Mouse (Mus musculus) embryonic facial prominence, embryonic 11.5 days (tissue): ENCODE measurements around the gene Gm30083. TPM values are rescaled to one million over a fixed set of nuclear protein-coding genes. Genes with fewer than 3 reads are reported as not detected.

ENCODE experiments used
- ATAC-seq: fragments of 200-750 bp; cut with Nextera tagmentation; replicated peaks from 2 replicates; pipeline ENCODE4 v1.8.0; 2017; ENCODE audit warnings: low read depth; ENCODE audit not compliant: insufficient number of reproducible peaks, low FRiP score, low TSS enrichment
- DNase-seq: peaks from one replicate; pipeline ENCODE4 v3.0.0-alpha.2; 2015; ENCODE audit warnings: low spot score
- H3K27ac ChIP-seq: fragments of 300-500 bp; sonication (generic); replicated peaks from 2 replicates; pipeline ENCODE4 v1.5.1; 2014; ENCODE audit warnings: mild to moderate bottlenecking, low read depth, low read length, control low read depth
- H3K27me3 ChIP-seq: fragments of 300-500 bp; sonication (generic); 2 replicates; pipeline ENCODE4 v1.6.1; 2014; ENCODE audit warnings: mild to moderate bottlenecking, low read length, moderate library complexity, mixed read lengths; ENCODE audit not compliant: control insufficient read depth, insufficient read depth
- H3K36me3 ChIP-seq: fragments of 300-500 bp; sonication (generic); replicated peaks from 2 replicates; pipeline ENCODE4 v1.6.1; 2014; ENCODE audit warnings: low read depth, mild to moderate bottlenecking, low read length, moderate library complexity, mixed read lengths; ENCODE audit not compliant: control insufficient read depth, insufficient read depth
- H3K4me1 ChIP-seq: fragments of 300-500 bp; sonication (generic); 2 replicates; pipeline ENCODE4 v1.6.1; 2014; ENCODE audit warnings: low read length, mixed read lengths; ENCODE audit not compliant: control insufficient read depth, insufficient read depth
- H3K4me2 ChIP-seq: fragments of 300-500 bp; sonication (generic); 2 replicates; pipeline ENCODE4 v1.6.1; 2014; ENCODE audit warnings: low read depth, mild to moderate bottlenecking, control low read depth, low read length, moderate library complexity
- H3K4me3 ChIP-seq: fragments of 300-500 bp; sonication (generic); 2 replicates; pipeline ENCODE4 v1.5.1; 2014; ENCODE audit warnings: low read depth, low read length, control low read depth
- H3K9ac ChIP-seq: fragments of 300-500 bp; sonication (generic); replicated peaks from 2 replicates; pipeline ENCODE4 v1.6.1; 2014; ENCODE audit warnings: mild to moderate bottlenecking, control low read depth, low read length
- H3K9me3 ChIP-seq: fragments of 300-500 bp; sonication (generic); replicated peaks from 2 replicates; pipeline ENCODE4 v1.6.1; 2016; ENCODE audit warnings: mild to moderate bottlenecking, low read length, inconsistent platforms, mixed read lengths; ENCODE audit not compliant: control insufficient read depth
- WGBS: fragments of 180-500 bp; shearing (Covaris S2); extraction: QIAGEN DNeasy Blood & Tissue Kit; methylation state at CpG from one replicate; pipeline ENCODE4 v1.1.7; 2014; 5-methylcytosine and 5-hydroxymethylcytosine counted together
- polyA plus RNA-seq: library from polyadenylated mRNA; unstranded; fragments of >200 nt; fragmentation: Nextera tagmentation; extraction: Ambion mirVana; gene quantifications from 2 replicates; pipeline ENCODE4 v1.2.1, GENCODE M21; 2014

Gm30083 gene
- polyA plus RNA-seq, 1 experiment from 2014 or later: not detected

DNA sequence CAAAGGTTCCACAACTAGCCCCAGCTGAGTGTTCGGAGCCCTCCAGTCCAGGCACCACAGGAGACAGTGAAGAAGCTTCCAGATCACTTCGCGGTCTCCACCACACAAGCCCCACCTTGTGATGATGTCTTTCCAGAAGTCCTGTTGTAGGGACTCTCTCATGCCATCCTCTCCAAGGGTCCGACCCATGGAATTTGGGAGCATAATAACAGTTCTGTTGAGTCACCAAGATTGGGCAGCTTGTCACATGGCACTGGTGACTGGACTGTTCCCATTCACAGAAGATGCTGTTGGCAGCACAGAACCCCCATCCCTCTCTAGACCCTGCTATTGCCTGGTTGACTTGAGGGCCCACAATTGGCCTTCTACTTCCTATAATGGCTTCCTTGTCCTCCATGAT is 1.4 kb upstream of the Gm30083 start, which contains the start of gene Gm5460:
Gm5460 (plus strand) TSS at position 378 of the 400 bp plus-strand sequence.
- Histone ChIP-seq H3K4me1 (no peaks in the 10 kb centered on the region), H3K27me3 (no peaks in the 10 kb centered on the region), H3K9me3 (no peaks in the 10 kb centered on the region), H3K4me2 (no peak within 1 kb of the TSS), H3K9ac (no peak within 1 kb of the TSS), H3K27ac (no peak within 1 kb of the TSS), H3K4me3 (no peak within 1 kb of the TSS), H3K36me3 (no peaks in the 10 kb centered on the region)
- WGBS: 94% methylated on average over 4 of the region's 4 CpGs
- DNase-seq (no peak), ATAC-seq (no peak)

DNA sequence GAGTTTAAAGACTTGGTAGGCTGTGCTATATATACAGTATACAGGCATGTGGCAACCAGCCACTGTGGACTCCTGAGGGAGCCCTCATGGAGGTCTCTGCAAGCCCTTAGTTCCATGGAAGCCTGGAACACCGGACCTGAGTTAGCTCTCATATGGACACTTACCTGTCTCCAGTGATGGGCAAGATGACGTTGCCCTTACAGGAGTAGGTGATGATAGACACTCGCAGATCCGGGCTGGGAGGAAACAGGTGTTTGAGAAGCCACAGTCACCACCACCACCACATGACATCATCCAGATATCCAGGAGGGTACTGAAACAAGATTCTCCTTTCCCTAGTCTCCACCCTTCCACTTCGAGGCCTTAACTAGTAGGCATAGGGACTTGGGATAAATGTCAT is 12.6 kb downstream of the Gm30083 start:
- ATAC-seq (no peak), DNase-seq (no peak)
- H3K4me3 ChIP-seq: no peak overlapping the region
- H3K27ac ChIP-seq: no peak overlapping the region
- no peak overlapping the region for H3K4me2 ChIP-seq
- H3K27me3 ChIP-seq: no peaks in the 10 kb centered on the region
- H3K9me3 ChIP-seq: no peaks in the 10 kb centered on the region
- no peaks in the 10 kb centered on the region for H3K4me1 ChIP-seq
- 85% methylated on average over 5 of the region's 5 CpGs for WGBS
- H3K36me3 ChIP-seq: no peaks in the 10 kb centered on the region
- no peak overlapping the region for H3K9ac ChIP-seq

DNA sequence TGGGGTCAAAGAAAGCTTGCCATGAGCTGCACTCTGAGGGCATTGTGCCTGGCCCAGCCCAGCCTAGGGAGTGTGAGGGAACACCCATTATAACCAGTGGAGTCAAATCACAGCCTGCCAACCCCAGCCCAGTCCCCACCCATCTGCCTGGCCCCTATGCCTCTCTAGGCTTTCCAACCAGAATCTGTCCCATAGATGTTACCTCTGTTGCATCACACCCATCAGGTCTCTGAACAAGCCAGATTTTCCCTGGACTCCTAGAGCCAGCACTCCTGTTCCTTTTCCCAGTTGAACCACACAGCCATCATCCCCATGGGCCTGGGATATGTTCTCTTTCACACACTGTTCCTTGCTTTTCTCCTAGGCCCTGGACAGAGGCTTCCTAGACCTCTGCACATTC is 13.5 kb downstream of the Gm30083 start:
- Histone ChIP-seq H3K9ac (no peak overlapping the region), H3K27me3 (no peaks in the 10 kb centered on the region), H3K36me3 (no peaks in the 10 kb centered on the region), H3K27ac (no peak overlapping the region), H3K4me1 (no peaks in the 10 kb centered on the region), H3K4me2 (no peak overlapping the region), H3K4me3 (no peak overlapping the region), H3K9me3 (no peaks in the 10 kb centered on the region)
- no peak for DNase-seq
- no peak for ATAC-seq

DNA sequence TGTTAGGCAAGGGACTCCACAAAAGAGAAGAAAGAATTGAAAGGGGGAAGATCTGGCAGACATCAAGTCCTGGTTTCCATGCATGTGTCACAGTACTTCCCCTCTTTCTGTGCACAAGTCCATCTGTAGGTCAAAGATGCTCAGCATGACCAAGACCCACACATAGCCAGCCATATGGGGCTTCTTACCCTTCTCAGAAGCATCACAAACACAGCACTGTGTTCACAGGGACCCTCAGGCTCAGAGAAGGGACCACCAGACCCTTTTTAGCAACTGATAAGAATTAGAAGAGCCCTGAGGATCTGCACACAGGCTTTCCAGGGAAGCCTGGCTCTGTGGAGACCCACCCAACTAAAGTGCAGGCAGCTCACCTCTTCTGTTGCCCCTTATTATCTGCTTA is 14.9 kb downstream of the Gm30083 start:
- Histone ChIP-seq H3K27ac (no peak overlapping the region), H3K4me1 (no peaks in the 10 kb centered on the region), H3K36me3 (no peaks in the 10 kb centered on the region), H3K9me3 (no peaks in the 10 kb centered on the region), H3K4me3 (no peak overlapping the region), H3K27me3 (no peaks in the 10 kb centered on the region), H3K9ac (no peak overlapping the region), H3K4me2 (no peak overlapping the region)
- no peak for ATAC-seq
- DNase-seq: no peak

DNA sequence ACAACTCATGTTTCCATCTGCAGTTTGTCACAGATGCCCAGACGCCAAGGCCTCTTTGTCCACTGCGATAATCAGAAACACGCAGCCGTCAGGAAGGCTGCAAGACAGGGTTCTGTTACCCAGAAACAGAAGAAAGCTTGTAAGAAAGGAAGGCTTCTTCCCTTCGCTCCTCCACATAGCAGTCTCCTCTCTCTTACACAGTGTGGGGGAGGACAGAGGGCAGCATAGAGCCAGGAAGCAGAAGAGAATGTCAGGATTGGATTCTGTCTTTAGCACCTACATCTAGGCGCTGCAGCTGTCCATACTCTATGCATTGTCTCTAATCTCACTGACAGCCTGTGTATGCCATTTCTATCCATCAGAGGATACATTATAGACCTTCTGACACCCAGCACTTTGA is 17.6 kb downstream of the Gm30083 start:
- Histone ChIP-seq H3K4me2 (no peak overlapping the region), H3K9ac (no peak overlapping the region), H3K27ac (no peak overlapping the region), H3K27me3 (no peaks in the 10 kb centered on the region), H3K4me3 (no peak overlapping the region), H3K4me1 (no peaks in the 10 kb centered on the region), H3K9me3 (no peaks in the 10 kb centered on the region), H3K36me3 (no peaks in the 10 kb centered on the region)
- WGBS: 66% methylated on average over 6 of the region's 6 CpGs
- DNase-seq: peak; percentile 8
- no peak for ATAC-seq

DNA sequence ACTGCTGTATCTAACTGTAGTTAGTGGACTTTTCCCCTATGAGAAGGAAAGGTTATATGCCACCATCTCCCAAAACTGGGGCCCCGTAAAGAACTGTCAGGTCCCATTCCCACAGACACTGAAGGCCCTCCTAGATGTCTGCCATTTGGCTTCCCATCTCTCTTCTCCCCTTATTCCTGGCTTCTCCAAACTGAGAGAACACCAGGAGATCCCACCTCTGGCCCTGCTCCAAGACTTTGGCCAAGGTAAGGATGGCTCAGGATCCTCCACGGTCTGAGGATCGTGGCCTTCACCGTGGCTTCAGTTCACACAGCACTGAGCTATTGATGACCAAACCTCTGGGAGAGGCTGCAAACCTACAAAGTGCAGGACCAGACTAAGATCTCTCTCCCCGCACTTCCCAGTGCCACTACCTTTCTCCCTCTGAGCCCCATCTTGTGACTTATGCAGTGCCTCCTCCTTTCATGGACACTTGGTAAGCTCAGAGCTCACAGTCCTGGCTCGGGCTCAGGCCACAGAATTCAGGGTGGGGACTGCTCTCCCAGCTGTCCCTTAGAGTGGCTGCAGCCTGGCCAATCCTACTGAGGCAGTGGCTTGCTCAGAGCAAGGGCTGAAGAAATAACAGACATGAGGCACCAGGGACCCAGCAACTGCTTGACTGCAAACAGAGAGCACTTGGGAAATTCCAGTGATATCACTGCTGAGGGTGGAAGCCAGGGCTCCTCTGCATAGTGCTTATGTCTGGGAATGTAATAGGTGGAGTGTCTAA is 21.3 kb downstream of the Gm30083 start:
- Histone ChIP-seq H3K4me2 (no peak overlapping the region), H3K9me3 (no peaks in the 10 kb centered on the region), H3K27me3 (no peaks in the 10 kb centered on the region), H3K9ac (no peak overlapping the region), H3K4me1 (no peaks in the 10 kb centered on the region), H3K4me3 (no peak overlapping the region), H3K36me3 (no peaks in the 10 kb centered on the region), H3K27ac (no peak overlapping the region)
- WGBS: 90% methylated on average over 6 of the region's 6 CpGs
- DNase-seq (no peak), ATAC-seq (no peak)

DNA sequence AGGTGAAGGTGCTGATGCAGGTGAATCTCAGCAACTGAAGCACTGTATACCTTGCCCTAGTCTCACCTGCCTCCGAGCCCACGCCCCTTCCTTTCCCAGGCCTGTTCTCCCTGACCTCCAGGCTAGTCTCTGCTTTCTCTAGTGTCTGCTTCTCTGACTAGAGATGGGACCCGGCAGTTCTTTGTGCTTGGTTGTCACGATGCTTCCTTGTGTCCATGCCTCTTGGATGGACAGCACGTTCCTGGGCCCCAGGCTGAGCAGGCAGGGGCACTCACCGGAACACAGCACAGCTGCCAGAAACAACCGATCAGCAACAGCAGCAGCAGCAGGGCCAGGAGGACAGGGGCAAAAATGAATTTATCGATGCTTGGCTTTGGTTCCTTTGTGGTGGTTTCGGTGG is 21.9 kb downstream of the Gm30083 start:
- no peak overlapping the region for H3K4me2 ChIP-seq
- no peak overlapping the region for H3K9ac ChIP-seq
- no peaks in the 10 kb centered on the region for H3K9me3 ChIP-seq
- ATAC-seq (no peak), DNase-seq (no peak)
- no peak overlapping the region for H3K27ac ChIP-seq
- H3K4me3 ChIP-seq: no peak overlapping the region
- no peaks in the 10 kb centered on the region for H3K27me3 ChIP-seq
- H3K4me1 ChIP-seq: no peaks in the 10 kb centered on the region
- 88% methylated on average over 9 of the region's 9 CpGs for WGBS
- H3K36me3 ChIP-seq: no peaks in the 10 kb centered on the region

DNA sequence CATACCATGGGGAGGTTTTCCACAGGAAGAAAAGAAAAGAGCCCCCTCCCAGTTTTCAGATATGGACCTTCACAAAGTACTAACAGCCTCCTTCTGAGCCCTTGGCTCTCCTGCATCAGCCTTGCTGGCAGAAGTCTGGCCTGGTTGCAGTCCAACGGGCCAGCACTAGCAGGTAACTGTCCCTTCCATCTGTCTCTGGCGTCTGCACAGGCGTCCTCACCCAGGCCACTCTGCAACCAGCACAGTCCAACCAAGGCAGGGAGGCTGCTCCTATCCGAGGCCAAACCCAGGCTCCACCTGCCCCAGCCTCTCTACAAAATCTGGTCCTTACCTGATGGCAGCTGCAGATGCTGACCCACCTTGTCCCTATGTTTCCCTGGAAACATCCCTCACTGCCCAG is 23.0 kb downstream of the Gm30083 start:
- Histone ChIP-seq H3K36me3 (no peaks in the 10 kb centered on the region), H3K4me2 (no peak overlapping the region), H3K27me3 (no peaks in the 10 kb centered on the region), H3K9me3 (no peaks in the 10 kb centered on the region), H3K9ac (no peak overlapping the region), H3K4me1 (no peaks in the 10 kb centered on the region), H3K27ac (no peak overlapping the region), H3K4me3 (no peak overlapping the region)
- no peak for DNase-seq
- WGBS: 69% methylated on average over 4 of the region's 4 CpGs
- no peak for ATAC-seq
